Mouse (Mus musculus): Measurements from ENCODE around the gene Stt3b. TPM values are rescaled to one million over a fixed set of nuclear protein-coding genes. Genes with fewer than 3 reads are reported as not detected.

The Stt3b gene
- polyA plus RNA-seq, 1 experiment from 2014 or later: 74.6 TPM

DNA sequence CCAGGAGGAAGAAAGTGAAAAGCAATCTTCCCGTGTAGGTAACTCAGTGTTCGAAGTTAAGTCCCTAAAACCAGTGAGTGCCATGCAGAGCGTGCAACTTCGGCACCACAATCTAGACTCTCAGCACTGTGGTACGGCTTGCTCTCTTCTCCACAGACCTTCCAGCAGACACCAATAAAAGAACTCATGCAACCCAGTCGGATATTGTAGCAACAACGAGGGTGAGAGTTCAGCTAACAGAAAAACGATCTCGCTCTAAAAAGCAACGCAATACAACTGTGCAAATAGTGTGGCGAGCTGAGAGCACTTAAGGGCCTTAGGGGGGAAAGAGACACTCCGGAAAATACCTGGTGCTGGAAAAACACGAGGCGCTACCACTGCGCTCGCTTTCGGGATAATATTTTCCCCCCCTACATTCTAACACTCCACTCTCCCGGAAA lies 1.3 kb downstream of the Stt3b start:
- under 1% methylated on average over 18 of the region's 18 CpGs for WGBS

GRCm38 (mm10) chr9:115308401-115308800 lies 1.8 kb downstream of the Stt3b start:
- H3K9ac ChIP-seq (replicated peaks; ENCODE audit: low read depth, low read length): peak overlapping the region; percentile 97; the same call in 1 of the 2 replicates
- H3K36me3 ChIP-seq (ENCODE audit: control insufficient read depth, insufficient read depth): no peaks in the 10 kb centered on the region
- ATAC-seq: no peak

More for the DNA sequence above, 1.3 kb downstream of the Stt3b start:
- Histone ChIP-seq H3K4me2 (ENCODE audit: low read length) (peak overlapping the region; percentile 74), H3K27ac (ENCODE audit: low read length) (peak overlapping the region; percentile 99), H3K4me1 (replicated peaks; ENCODE audit: control insufficient read depth, insufficient read depth, low read length) (peaks cover 32% of the 10 kb centered on the region), H3K9me3 (ENCODE audit: control insufficient read depth, low read length) (no peaks in the 10 kb centered on the region), H3K4me3 (replicated peaks; ENCODE audit: low read length) (peak overlapping the region; percentile 97), H3K27me3 (replicated peaks; ENCODE audit: control insufficient read depth, insufficient read depth, low read length) (no peaks in the 10 kb centered on the region), H3K36me3 (ENCODE audit: control insufficient read depth, insufficient read depth) (no peaks in the 10 kb centered on the region), H3K9ac (replicated peaks; ENCODE audit: low read depth, low read length) (peak overlapping the region; percentile 97)
- ATAC-seq: no peak

DNA sequence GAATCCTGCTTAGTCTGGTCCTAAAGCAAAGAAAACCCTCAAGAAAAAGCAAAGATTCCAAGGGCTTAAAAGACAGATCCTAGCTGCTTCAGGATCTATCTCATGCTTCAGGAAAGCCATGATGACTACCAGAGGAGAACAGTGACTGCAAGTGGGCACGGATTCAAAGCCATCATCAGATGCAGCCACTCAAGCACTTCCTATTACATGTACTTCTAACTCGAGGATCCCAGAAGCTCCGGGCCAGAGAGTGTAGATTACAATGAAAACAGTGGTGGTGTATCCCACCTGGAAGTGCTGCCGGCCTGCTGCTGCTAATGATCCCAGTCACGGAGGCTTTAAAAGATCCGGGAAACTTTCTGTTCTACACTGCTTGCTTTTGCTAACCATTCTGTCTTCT lies 4.0 kb downstream of the Stt3b start:
- Histone ChIP-seq H3K4me1 (replicated peaks; ENCODE audit: control insufficient read depth, insufficient read depth, low read length) (peaks cover 35% of the 10 kb centered on the region), H3K9ac (replicated peaks; ENCODE audit: low read depth, low read length) (no peak overlapping the region), H3K4me2 (ENCODE audit: low read length) (peak overlapping the region; percentile 74), H3K27ac (ENCODE audit: low read length) (no peak overlapping the region), H3K36me3 (ENCODE audit: control insufficient read depth, insufficient read depth) (no peaks in the 10 kb centered on the region), H3K4me3 (replicated peaks; ENCODE audit: low read length) (peak overlapping the region; percentile 18; the same call in 1 of the 2 replicates), H3K27me3 (replicated peaks; ENCODE audit: control insufficient read depth, insufficient read depth, low read length) (no peaks in the 10 kb centered on the region), H3K9me3 (ENCODE audit: control insufficient read depth, low read length) (no peaks in the 10 kb centered on the region)
- ATAC-seq: no peak
- 27% methylated on average over 6 of the region's 6 CpGs for WGBS

More at GRCm38 (mm10) chr9:115308401-115308800, 1.8 kb downstream of the Stt3b start:
- Histone ChIP-seq H3K4me1 (replicated peaks; ENCODE audit: control insufficient read depth, insufficient read depth, low read length) (peaks cover 33% of the 10 kb centered on the region), H3K27me3 (replicated peaks; ENCODE audit: control insufficient read depth, insufficient read depth, low read length) (no peaks in the 10 kb centered on the region), H3K4me2 (ENCODE audit: low read length) (peak overlapping the region; percentile 74), H3K27ac (ENCODE audit: low read length) (no peak overlapping the region), H3K4me3 (replicated peaks; ENCODE audit: low read length) (peak overlapping the region; percentile 97), H3K9me3 (ENCODE audit: control insufficient read depth, low read length) (no peaks in the 10 kb centered on the region)
- WGBS: 4% methylated on average over 4 of the region's 4 CpGs

DNA sequence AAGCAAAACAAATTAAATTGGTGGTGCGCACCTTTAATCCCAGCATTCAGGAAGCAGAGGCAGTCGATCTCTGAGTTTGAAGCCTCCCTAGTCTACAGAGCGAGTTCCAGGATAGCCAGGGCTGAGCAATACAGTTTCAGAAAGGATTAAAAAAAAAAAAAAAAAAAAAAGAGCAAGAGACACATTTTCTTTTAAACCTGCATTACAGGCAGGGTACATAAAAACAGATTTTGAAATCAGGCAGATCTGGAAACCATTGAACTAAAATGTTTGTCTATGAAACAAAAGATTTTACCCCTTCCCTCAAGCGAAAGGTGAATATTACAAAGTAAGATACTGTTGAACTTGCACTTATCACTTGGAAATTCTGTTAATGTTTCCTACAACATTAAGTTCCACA lies 6.1 kb downstream of the Stt3b start:
- no peak for ATAC-seq
- Histone ChIP-seq H3K9ac (replicated peaks; ENCODE audit: low read depth, low read length) (no peak overlapping the region), H3K4me1 (replicated peaks; ENCODE audit: control insufficient read depth, insufficient read depth, low read length) (peaks cover 33% of the 10 kb centered on the region), H3K27ac (ENCODE audit: low read length) (no peak overlapping the region), H3K4me3 (replicated peaks; ENCODE audit: low read length) (no peak overlapping the region), H3K36me3 (ENCODE audit: control insufficient read depth, insufficient read depth) (no peaks in the 10 kb centered on the region), H3K9me3 (ENCODE audit: control insufficient read depth, low read length) (no peaks in the 10 kb centered on the region), H3K27me3 (replicated peaks; ENCODE audit: control insufficient read depth, insufficient read depth, low read length) (no peaks in the 10 kb centered on the region), H3K4me2 (ENCODE audit: low read length) (no peak overlapping the region)
- WGBS: 45% methylated on average over 4 of the region's 4 CpGs

GRCm38 (mm10) chr9:115301593-115301992 lies 8.6 kb downstream of the Stt3b start:
- Histone ChIP-seq H3K4me3 (replicated peaks; ENCODE audit: low read length) (no peak overlapping the region), H3K4me1 (replicated peaks; ENCODE audit: control insufficient read depth, insufficient read depth, low read length) (peaks cover 21% of the 10 kb centered on the region), H3K9me3 (ENCODE audit: control insufficient read depth, low read length) (no peaks in the 10 kb centered on the region), H3K27ac (ENCODE audit: low read length) (no peak overlapping the region), H3K27me3 (replicated peaks; ENCODE audit: control insufficient read depth, insufficient read depth, low read length) (no peaks in the 10 kb centered on the region), H3K36me3 (ENCODE audit: control insufficient read depth, insufficient read depth) (no peaks in the 10 kb centered on the region), H3K9ac (replicated peaks; ENCODE audit: low read depth, low read length) (no peak overlapping the region), H3K4me2 (ENCODE audit: low read length) (no peak overlapping the region)
- ATAC-seq: no peak
- WGBS: 90% methylated on average over 7 of the region's 7 CpGs

DNA sequence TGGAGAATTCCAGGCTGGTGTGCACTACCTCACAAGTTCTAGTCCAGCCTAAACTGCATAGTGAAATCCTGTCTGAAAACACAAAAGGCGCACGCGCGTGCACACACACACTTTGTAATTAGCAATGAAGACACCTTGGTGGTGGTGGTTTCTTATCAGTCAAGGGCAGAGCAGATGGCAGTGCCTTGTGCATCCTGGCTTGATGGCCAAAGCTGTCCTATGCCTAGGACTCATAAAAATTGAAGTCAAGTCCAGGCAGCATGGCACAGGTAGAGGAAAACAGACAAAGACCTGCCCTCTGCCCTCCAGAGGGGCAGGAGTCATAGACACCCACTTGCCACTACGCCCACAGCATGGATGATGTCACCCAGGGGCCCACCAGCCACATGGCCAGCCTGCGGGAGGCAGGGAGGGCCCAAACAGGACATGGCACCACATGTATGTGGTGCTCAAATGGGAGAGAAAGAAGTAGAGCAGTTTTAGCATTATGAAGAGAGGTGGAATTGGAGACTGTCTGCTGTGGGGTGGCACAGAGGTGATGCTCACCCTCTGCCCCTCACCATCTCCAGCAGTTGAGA lies 9.1 kb downstream of the Stt3b start:
- H3K4me1 ChIP-seq (replicated peaks; ENCODE audit: control insufficient read depth, insufficient read depth, low read length): peaks cover 17% of the 10 kb centered on the region
- no peaks in the 10 kb centered on the region for H3K36me3 ChIP-seq (ENCODE audit: control insufficient read depth, insufficient read depth)
- 92% methylated on average over 6 of the region's 6 CpGs for WGBS
- no peak overlapping the region for H3K4me2 ChIP-seq (ENCODE audit: low read length)
- H3K27ac ChIP-seq (ENCODE audit: low read length): no peak overlapping the region
- no peak overlapping the region for H3K9ac ChIP-seq (replicated peaks; ENCODE audit: low read depth, low read length)
- H3K27me3 ChIP-seq (replicated peaks; ENCODE audit: control insufficient read depth, insufficient read depth, low read length): no peaks in the 10 kb centered on the region
- H3K9me3 ChIP-seq (ENCODE audit: control insufficient read depth, low read length): no peaks in the 10 kb centered on the region
- ATAC-seq: no peak
- H3K4me3 ChIP-seq (replicated peaks; ENCODE audit: low read length): no peak overlapping the region

GRCm38 (mm10) chr9:115296738-115297137 lies 13.5 kb downstream of the Stt3b start:
- Histone ChIP-seq H3K27me3 (replicated peaks; ENCODE audit: control insufficient read depth, insufficient read depth, low read length) (no peaks in the 10 kb centered on the region), H3K4me2 (ENCODE audit: low read length) (no peak overlapping the region), H3K27ac (ENCODE audit: low read length) (no peak overlapping the region), H3K4me1 (replicated peaks; ENCODE audit: control insufficient read depth, insufficient read depth, low read length) (peaks cover 7% of the 10 kb centered on the region), H3K9ac (replicated peaks; ENCODE audit: low read depth, low read length) (no peak overlapping the region), H3K36me3 (ENCODE audit: control insufficient read depth, insufficient read depth) (no peaks in the 10 kb centered on the region), H3K9me3 (ENCODE audit: control insufficient read depth, low read length) (no peaks in the 10 kb centered on the region), H3K4me3 (replicated peaks; ENCODE audit: low read length) (no peak overlapping the region)
- ATAC-seq: no peak
- WGBS: 73% methylated on average over 7 of the region's 7 CpGs

- Histone ChIP-seq H3K4me2 (ENCODE audit: low read length) (no peak overlapping the region), H3K36me3 (ENCODE audit: control insufficient read depth, insufficient read depth) (no peaks in the 10 kb centered on the region), H3K27ac (ENCODE audit: low read length) (no peak overlapping the region), H3K9me3 (ENCODE audit: control insufficient read depth, low read length) (no peaks in the 10 kb centered on the region), H3K9ac (replicated peaks; ENCODE audit: low read depth, low read length) (no peak overlapping the region), H3K4me3 (replicated peaks; ENCODE audit: low read length) (no peak overlapping the region), H3K27me3 (replicated peaks; ENCODE audit: control insufficient read depth, insufficient read depth, low read length) (no peaks in the 10 kb centered on the region), H3K4me1 (replicated peaks; ENCODE audit: control insufficient read depth, insufficient read depth, low read length) (peaks cover 6% of the 10 kb centered on the region)
- WGBS: 91% methylated on average over 10 of the region's 10 CpGs
- no peak for ATAC-seq
Measured at GRCm38 (mm10) chr9:115293920-115294594, 16.2 kb downstream of the Stt3b start.

- 92% methylated on average over 6 of the region's 6 CpGs for WGBS
- Histone ChIP-seq H3K4me3 (replicated peaks; ENCODE audit: low read length) (no peak overlapping the region), H3K9ac (replicated peaks; ENCODE audit: low read depth, low read length) (no peak overlapping the region), H3K27ac (ENCODE audit: low read length) (no peak overlapping the region), H3K36me3 (ENCODE audit: control insufficient read depth, insufficient read depth) (no peaks in the 10 kb centered on the region), H3K4me1 (replicated peaks; ENCODE audit: control insufficient read depth, insufficient read depth, low read length) (peaks cover 2% of the 10 kb centered on the region; the same call in 1 of the 2 replicates), H3K4me2 (ENCODE audit: low read length) (no peak overlapping the region), H3K9me3 (ENCODE audit: control insufficient read depth, low read length) (no peaks in the 10 kb centered on the region), H3K27me3 (replicated peaks; ENCODE audit: control insufficient read depth, insufficient read depth, low read length) (no peaks in the 10 kb centered on the region)
- no peak for ATAC-seq
Measured at GRCm38 (mm10) chr9:115287774-115288434, 22.3 kb downstream of the Stt3b start.

Measured in forebrain, embryonic 16.5 days (tissue).